Mouse (Mus musculus) midbrain, embryonic 16.5 days (tissue): ENCODE measurements around the gene Magi2. TPM values are rescaled to one million over a fixed set of nuclear protein-coding genes. Genes with fewer than 3 reads are reported as not detected.

Experiments used
- ATAC-seq: fragments of 200-750 bp; cut with Nextera tagmentation; 2 replicates; pipeline ENCODE4 v1.8.0; 2017; ENCODE audit warnings: moderate TSS enrichment
- H3K27ac ChIP-seq: fragments of 300-500 bp; sonication (generic); 2 replicates; pipeline ENCODE4 v1.5.1; 2014; ENCODE audit warnings: mild to moderate bottlenecking, low read length, mixed read lengths
- H3K27me3 ChIP-seq: fragments of 300-500 bp; sonication (generic); 2 replicates; pipeline ENCODE4 v1.6.1; 2014; ENCODE audit warnings: low read depth, low read length, mixed read lengths; ENCODE audit not compliant: control insufficient read depth, insufficient read depth
- H3K36me3 ChIP-seq: fragments of 300-500 bp; sonication (generic); 2 replicates; pipeline ENCODE4 v1.6.1; 2014; ENCODE audit warnings: mild to moderate bottlenecking, low read length, moderate library complexity, mixed read lengths; ENCODE audit not compliant: control insufficient read depth, insufficient read depth
- H3K4me1 ChIP-seq: fragments of 300-500 bp; sonication (generic); 2 replicates; pipeline ENCODE4 v1.6.1; 2014; ENCODE audit warnings: mild to moderate bottlenecking, low read length, mixed read lengths; ENCODE audit not compliant: control insufficient read depth, insufficient read depth
- H3K4me2 ChIP-seq: fragments of 300-500 bp; sonication (generic); 2 replicates; pipeline ENCODE4 v1.6.1; 2014; ENCODE audit warnings: mild to moderate bottlenecking, low read length, mixed read lengths
- H3K4me3 ChIP-seq: fragments of 300-500 bp; sonication (generic); 2 replicates; pipeline ENCODE4 v1.5.1; 2014; ENCODE audit warnings: low read depth, mild to moderate bottlenecking, low read length, moderate library complexity, mixed read lengths
- H3K9ac ChIP-seq: fragments of 300-500 bp; sonication (generic); 2 replicates; pipeline ENCODE4 v1.6.1; 2014; ENCODE audit warnings: low read depth, low read length, mixed read lengths
- H3K9me3 ChIP-seq: fragments of 300-500 bp; sonication (generic); replicated peaks from 2 replicates; pipeline ENCODE4 v1.6.1; 2014; ENCODE audit warnings: mild to moderate bottlenecking, low read length, mixed read lengths; ENCODE audit not compliant: control insufficient read depth, poor library complexity, severe bottlenecking
- WGBS: fragments of 180-500 bp; shearing (Covaris S2); extraction: QIAGEN DNeasy Blood & Tissue Kit; methylation state at CpG from one replicate; pipeline ENCODE4 v1.1.7; 2014; 5-methylcytosine and 5-hydroxymethylcytosine counted together
- polyA plus RNA-seq: library from polyadenylated mRNA; unstranded; fragments of >200 nt; fragmentation: Nextera tagmentation; extraction: Ambion mirVana; gene quantifications from 2 replicates; pipeline ENCODE4 v1.2.1, GENCODE M21; 2015

Magi2 gene
- polyA plus RNA-seq, 1 experiment from 2014 or later, result 33.0 TPM

DNA sequence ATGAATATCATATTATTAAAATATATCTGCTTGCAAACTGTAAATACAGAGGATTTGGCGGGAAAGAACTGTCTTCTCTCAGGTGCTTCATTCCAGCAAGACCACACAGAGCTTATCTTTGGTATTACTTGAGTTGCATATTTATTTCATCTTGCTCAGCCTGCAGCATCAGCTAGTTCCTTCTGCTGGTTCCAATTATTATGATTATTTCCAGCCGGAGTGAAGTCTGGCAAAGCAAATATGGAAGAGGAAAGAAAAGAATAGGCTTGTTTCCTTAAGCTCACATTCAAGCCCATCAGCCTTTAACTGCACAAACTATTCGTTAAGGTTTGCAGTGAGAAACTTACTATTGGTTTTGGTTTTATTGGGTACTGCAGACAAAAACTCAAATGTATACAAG lies 20.4 kb downstream of the Magi2 start:
- Histone ChIP-seq H3K4me1 (no peaks in the 10 kb centered on the region), H3K9ac (no peak overlapping the region), H3K36me3 (no peaks in the 10 kb centered on the region), H3K4me3 (no peak overlapping the region), H3K4me2 (no peak overlapping the region), H3K27me3 (no peaks in the 10 kb centered on the region), H3K27ac (no peak overlapping the region), H3K9me3 (no peaks in the 10 kb centered on the region)
- no peak for ATAC-seq
- 81% methylated on average over 3 of the region's 3 CpGs for WGBS

- Histone ChIP-seq H3K9ac (no peak overlapping the region), H3K27ac (no peak overlapping the region), H3K9me3 (no peaks in the 10 kb centered on the region), H3K4me3 (no peak overlapping the region), H3K4me2 (no peak overlapping the region), H3K27me3 (no peaks in the 10 kb centered on the region), H3K36me3 (no peaks in the 10 kb centered on the region), H3K4me1 (no peaks in the 10 kb centered on the region)
- WGBS, result 59% methylated on average over 5 of the region's 5 CpGs
- ATAC-seq, result no peak
Observed at GRCm38 (mm10) chr5:19262816-19263215, 36.0 kb downstream of the Magi2 start.

DNA sequence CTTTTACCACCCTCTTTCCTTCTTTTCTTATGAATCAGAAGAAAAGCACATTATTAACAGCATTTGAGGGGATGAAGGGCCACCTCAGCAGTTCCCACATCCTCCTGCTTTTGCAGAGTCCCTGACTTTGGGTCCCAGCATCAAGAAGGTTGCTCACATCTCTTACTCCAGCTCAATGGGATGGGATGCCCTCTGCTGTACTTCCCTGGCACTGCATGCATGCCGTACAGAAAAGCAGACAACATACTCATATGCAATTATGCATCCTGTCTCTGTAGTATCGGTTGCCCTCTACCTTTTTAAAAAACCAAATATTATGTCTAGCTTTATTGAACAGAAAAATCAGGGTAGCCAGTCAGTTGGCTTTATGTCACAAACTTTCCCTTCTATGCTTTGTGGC lies 37.8 kb downstream of the Magi2 start:
- ATAC-seq, result no peak
- Histone ChIP-seq H3K27ac (no peak overlapping the region), H3K4me3 (no peak overlapping the region), H3K4me1 (no peaks in the 10 kb centered on the region), H3K36me3 (no peaks in the 10 kb centered on the region), H3K27me3 (no peaks in the 10 kb centered on the region), H3K4me2 (no peak overlapping the region), H3K9me3 (no peaks in the 10 kb centered on the region), H3K9ac (no peak overlapping the region)
- 73% methylated on average over 2 of the region's 2 CpGs for WGBS

DNA sequence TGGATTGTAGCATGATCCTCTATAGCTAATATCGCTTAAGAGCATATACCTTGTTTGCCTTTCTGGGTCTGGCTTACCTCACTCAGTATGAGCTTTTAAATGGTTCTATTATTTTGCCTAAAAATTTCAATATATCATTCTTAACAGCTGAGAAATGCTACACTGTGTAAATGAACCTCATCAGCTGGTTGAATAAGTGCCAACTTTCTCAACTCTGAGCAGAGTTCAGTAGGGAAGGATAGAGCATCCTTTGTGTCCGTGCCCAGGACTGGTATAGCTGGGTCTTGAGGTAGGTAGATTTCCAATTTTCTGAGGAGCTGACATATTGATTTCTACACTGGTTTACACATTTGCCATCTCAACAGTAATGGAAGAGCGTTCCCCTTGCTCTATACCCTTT lies 65.7 kb downstream of the Magi2 start:
- Histone ChIP-seq H3K4me3 (no peak overlapping the region), H3K4me1 (no peaks in the 10 kb centered on the region), H3K9ac (no peak overlapping the region), H3K4me2 (no peak overlapping the region), H3K27ac (no peak overlapping the region), H3K36me3 (no peaks in the 10 kb centered on the region), H3K9me3 (no peaks in the 10 kb centered on the region), H3K27me3 (no peaks in the 10 kb centered on the region)
- ATAC-seq, result no peak
- 95% methylated on average over 3 of the region's 3 CpGs for WGBS

- Histone ChIP-seq H3K36me3 (no peaks in the 10 kb centered on the region), H3K4me1 (no peaks in the 10 kb centered on the region)
- no peak for ATAC-seq
Observed at GRCm38 (mm10) chr5:19306656-19307055, 79.8 kb downstream of the Magi2 start.

DNA sequence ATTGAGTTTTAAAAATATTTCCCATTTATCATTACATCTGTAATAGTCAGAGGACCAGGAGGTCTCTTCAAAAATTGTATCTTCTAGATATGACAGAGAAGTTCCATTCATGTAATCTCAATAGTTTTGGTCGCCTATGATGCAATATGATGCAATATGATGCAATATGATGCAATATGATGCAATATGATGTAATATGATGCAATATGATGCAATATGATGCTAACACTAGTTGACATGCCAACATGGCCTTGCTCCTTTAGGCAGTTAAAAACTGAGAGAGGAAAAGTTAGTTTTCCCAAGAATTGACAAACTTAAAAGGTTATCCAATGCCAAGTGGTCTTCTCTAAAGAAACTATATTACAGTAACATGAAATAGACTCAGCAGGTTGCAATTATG lies 83.0 kb downstream of the Magi2 start:
- Histone ChIP-seq H3K4me1 (no peaks in the 10 kb centered on the region), H3K27me3 (no peaks in the 10 kb centered on the region), H3K9ac (no peak overlapping the region), H3K27ac (no peak overlapping the region), H3K9me3 (no peaks in the 10 kb centered on the region), H3K36me3 (no peaks in the 10 kb centered on the region), H3K4me3 (no peak overlapping the region), H3K4me2 (no peak overlapping the region)
- WGBS, result 81% methylated on average over 1 of the region's 1 CpGs
- no peak for ATAC-seq

More at GRCm38 (mm10) chr5:19306656-19307055, 79.8 kb downstream of the Magi2 start:
- H3K27ac ChIP-seq, result no peak overlapping the region
- H3K9me3 ChIP-seq, result no peaks in the 10 kb centered on the region
- H3K27me3 ChIP-seq, result no peaks in the 10 kb centered on the region
- no peak overlapping the region for H3K9ac ChIP-seq
- whole genome bisulfite sequencing, result 93% methylated on average over 6 of the region's 6 CpGs
- H3K4me2 ChIP-seq, result no peak overlapping the region
- no peak overlapping the region for H3K4me3 ChIP-seq

- Histone ChIP-seq H3K27ac (no peak overlapping the region), H3K4me1 (no peaks in the 10 kb centered on the region; the same call in 1 of the 2 replicates), H3K27me3 (no peaks in the 10 kb centered on the region), H3K4me3 (no peak overlapping the region), H3K4me2 (no peak overlapping the region), H3K9ac (no peak overlapping the region), H3K36me3 (no peaks in the 10 kb centered on the region), H3K9me3 (no peaks in the 10 kb centered on the region)
- WGBS, result 49% methylated on average over 6 of the region's 6 CpGs
- no peak for ATAC-seq
Observed at GRCm38 (mm10) chr5:19322532-19322931, 95.7 kb downstream of the Magi2 start.

DNA sequence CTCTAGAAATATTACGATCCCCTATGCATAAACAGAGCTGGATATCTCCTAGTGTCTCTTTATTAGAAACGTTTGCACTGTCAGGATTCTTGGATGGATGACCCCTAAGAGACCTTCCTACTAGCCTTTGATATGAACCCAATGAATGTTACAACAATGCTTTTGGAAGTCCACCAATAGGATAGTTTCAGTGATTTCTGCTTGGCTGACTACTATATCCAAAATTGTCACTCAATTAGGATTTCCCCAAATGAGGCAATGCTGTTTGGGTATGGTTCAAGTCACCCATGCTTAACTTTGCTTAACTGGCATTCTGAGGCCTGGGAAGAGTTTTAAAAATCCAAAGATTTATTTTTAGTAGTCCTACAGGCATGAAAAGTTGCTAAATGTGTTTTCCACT lies 110.7 kb downstream of the Magi2 start:
- Histone ChIP-seq H3K9me3 (no peaks in the 10 kb centered on the region), H3K4me3 (no peak overlapping the region), H3K4me1 (no peaks in the 10 kb centered on the region), H3K27ac (no peak overlapping the region), H3K9ac (no peak overlapping the region), H3K4me2 (no peak overlapping the region), H3K27me3 (no peaks in the 10 kb centered on the region), H3K36me3 (no peaks in the 10 kb centered on the region)
- WGBS, result 66% methylated on average over 2 of the region's 2 CpGs
- ATAC-seq, result no peak

DNA sequence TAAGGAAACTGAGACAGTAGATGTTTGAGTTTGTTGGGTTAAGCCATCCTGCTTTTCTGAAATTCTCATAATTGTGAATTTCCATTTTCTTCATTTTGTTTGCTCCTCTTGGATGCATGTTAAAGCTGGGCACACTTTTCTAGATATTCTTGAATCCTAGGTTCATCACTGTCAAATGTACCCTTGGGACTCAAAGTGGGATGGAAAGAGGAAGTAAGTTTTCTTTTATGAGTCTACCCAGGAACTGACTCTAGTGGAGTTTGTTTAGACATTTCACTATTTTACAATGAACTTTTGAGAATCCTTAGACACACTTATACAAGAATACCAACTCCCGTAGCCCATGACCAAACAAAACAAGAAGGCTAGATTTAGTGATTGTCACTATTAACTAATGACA lies 141.3 kb downstream of the Magi2 start:
- Histone ChIP-seq H3K4me2 (no peak overlapping the region), H3K9ac (no peak overlapping the region), H3K36me3 (no peaks in the 10 kb centered on the region), H3K4me3 (no peak overlapping the region), H3K4me1 (no peaks in the 10 kb centered on the region), H3K27ac (no peak overlapping the region), H3K9me3 (no peaks in the 10 kb centered on the region), H3K27me3 (no peaks in the 10 kb centered on the region)
- 90% methylated on average over 1 of the region's 1 CpGs for WGBS
- no peak for ATAC-seq

GRCm38 (mm10) chr5:19395876-19396275 lies 169.0 kb downstream of the Magi2 start:
- no peak for ATAC-seq
- H3K4me3 ChIP-seq, result no peak overlapping the region

More at GRCm38 (mm10) chr5:19395876-19396275, 169.0 kb downstream of the Magi2 start:
- no peaks in the 10 kb centered on the region for H3K27me3 ChIP-seq
- no peaks in the 10 kb centered on the region for H3K9me3 ChIP-seq
- no peaks in the 10 kb centered on the region for H3K36me3 ChIP-seq
- H3K9ac ChIP-seq, result no peak overlapping the region
- no peak overlapping the region for H3K4me2 ChIP-seq
- WGBS, result 62% methylated on average over 3 of the region's 3 CpGs
- no peak overlapping the region for H3K27ac ChIP-seq
- H3K4me1 ChIP-seq, result no peaks in the 10 kb centered on the region
